Mouse (Mus musculus) kidney, adult 9 months (tissue): ENCODE data around the gene Lmntd2.
A peak's percentile ranks its signal among the peaks of the same experiment; 100 is the strongest.

ENCODE experiments used
- DNase-seq: peaks from one replicate; pipeline ENCODE4 v3.0.0; 2022

The Lmntd2 gene

DNA sequence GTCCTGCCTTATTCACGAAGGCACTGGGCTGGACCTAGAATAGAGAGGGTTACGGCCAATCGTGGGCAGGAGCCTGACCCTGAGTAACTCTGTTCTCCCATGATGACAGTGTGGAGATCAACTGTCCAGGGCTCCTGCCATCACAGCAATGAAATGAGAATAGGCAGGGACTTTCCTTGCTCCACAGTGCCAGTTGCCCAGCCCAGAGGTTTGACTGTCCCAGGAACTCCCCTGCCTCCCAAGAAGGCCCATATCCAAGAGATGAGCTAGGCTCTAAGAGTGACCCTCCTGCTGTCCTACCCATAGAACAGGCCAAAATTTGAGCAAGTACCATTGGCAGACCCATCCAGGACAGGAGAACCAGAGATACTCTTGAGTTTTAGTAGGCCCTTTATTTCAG is 25.1 kb downstream of the Lmntd2 start:
- no peak for DNase-seq

- DNase-seq: no peak
These were observed 25.7 kb downstream of the Lmntd2 start for GRCm38 (mm10) chr7:141188194-141188593.

DNA sequence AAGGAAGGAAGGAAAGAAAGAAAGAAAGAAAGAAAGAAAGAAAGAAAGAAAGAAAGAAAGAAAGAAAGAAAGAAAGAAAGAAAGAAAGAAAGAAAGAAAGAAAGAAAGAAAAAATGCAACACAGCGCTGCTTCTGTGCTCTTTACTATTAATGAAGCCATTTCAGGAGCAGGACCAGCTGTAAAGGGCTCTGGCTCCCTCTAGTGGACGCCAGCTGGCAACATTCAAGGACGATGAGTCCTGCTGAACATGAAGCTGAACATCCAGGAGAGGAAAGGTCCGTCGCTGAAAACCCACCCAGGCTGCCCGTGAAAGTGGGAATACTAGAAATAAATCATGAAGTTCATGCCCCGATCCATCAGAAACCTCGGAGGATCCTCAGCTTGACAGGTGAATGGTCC is 37.7 kb downstream of the Lmntd2 start:
- peak; percentile 93 for DNase-seq

- DNase-seq: no peak
These were observed 38.8 kb downstream of the Lmntd2 start for GRCm38 (mm10) chr7:141175068-141175467.

GRCm38 (mm10) chr7:141173323-141173850 is 40.5 kb downstream of the Lmntd2 start:
- no peak for DNase-seq

- peak; percentile 93 for DNase-seq
These were observed 41.5 kb downstream of the Lmntd2 start, which contains the start of gene Rnh1 for GRCm38 (mm10) chr7:141172116-141173006. Gene Rnh1, minus strand, starts transcription at chr7:141172857.

DNA sequence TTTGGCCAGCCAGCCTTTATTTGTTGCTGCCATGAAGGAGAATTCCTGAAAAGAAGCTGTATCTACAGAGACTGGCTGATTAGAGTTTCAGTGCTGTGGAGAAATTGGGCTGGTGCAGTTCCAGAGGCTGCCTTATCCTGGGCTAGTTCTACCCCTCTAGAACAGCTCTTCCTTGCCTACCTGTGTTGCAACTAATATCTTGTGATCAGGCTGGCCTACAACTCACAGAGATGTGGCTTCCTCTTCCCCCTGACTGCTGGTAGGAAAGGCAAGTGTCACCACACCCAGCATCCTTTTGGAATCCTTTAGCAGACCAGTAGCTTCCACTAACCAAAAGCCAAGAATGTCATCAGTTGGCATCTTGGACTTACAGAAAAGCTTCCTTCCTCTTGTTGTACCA is 44.0 kb downstream of the Lmntd2 start:
- no peak for DNase-seq

DNA sequence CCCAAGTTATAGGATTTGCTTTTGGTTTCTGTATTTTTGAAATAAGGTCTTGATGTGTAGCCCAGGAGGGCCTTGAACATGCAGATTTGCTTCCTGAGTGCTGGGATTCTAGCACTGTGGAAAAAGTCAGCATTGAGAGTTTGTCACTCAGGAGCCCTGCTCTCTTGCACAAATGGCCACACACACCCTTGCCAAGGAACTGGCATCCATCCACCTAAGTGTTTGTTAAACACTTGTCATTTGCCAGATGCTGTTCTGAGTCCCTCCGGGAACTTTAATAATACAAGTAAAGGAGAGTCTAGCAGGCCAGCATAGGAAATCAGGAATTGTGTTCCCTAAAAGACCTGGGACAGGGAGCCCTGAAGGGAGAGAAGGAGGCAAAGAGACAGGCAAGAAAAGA is 44.6 kb downstream of the Lmntd2 start:
- no peak for DNase-seq

DNA sequence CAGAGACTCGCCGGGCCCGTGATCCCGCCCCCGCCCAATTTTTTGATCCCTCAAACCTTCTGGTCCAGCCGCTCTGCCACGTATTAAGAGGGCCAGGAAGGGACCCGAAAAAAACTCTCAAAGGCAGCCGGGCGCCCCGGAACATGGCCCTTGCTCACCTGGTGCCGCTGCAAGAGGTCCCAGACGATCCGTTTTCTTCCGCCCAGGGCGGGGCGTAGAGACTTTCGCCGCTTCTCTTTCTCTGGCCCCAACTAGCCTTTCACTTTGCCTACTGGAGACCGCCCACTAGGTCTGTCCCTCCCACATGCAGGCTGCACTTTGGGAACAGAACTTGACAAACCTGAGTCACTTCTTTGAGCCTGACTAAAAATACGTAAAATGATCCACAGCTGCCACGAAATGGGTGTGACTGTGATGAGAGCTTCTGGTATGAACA is 45.3 kb downstream of the Lmntd2 start:
- DNase-seq: peak; percentile 79

DNA sequence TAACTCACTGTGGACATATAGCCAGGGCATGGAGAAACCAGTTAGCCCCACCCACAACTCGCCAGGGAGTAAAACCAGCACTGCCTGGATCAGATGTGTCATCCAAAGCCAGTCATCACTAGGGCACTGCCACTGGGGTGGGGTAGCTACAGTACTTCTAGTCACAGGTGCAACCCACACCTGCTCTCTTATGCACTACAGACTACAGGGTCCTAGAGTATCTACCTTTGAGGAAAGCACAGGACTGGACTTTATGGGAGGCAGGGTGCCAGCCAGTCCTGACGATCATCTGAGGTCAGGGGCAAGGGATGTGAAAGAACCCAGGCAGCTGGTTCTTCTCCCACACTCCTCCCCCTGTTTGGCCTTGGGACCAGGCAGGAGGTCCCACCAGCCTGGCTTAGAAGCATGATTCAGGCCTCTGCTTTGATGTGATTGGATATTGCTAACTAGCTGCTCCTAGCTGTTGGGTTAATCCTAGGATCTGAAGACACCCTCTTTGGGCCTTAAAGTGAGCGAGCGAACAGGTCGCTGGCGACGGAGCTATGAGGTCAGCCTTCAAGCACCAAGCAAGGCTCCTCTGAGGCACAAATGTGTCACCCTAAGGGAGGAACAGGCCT is 45.9 kb downstream of the Lmntd2 start:
- DNase-seq: peak; percentile 38

DNA sequence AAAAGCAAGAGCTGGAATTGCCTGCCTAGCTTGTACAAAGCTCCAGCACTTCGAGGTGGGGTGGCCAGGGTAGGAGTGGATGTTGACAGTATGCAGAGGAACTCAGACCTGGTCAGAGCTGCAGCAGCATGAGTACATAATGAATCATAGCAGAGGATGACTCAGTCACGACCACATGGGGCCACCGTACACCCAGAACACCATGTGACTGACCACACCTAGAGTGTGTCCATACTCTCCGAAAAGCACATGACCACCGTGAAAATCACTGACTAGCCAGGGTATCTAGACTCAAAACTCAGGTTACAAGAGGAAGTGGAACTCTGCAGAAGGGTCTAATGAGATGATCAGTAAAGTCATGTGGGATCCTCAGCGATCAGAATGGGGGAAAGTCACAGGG is 49.0 kb downstream of the Lmntd2 start:
- DNase-seq: no peak

- no peak for DNase-seq
These were observed 49.5 kb downstream of the Lmntd2 start for GRCm38 (mm10) chr7:141164397-141164796.
